Mouse (Mus musculus) kidney, embryonic 14.5 days (tissue): Measurements from ENCODE around the gene Ankrd50. TPM values are rescaled to one million over a fixed set of nuclear protein-coding genes. Genes with fewer than 3 reads are reported as not detected.

Experiments used
- ATAC-seq: fragments of 200-750 bp; cut with Nextera tagmentation; 2 replicates; pipeline ENCODE4 v1.8.0; 2017; ENCODE audit warnings: moderate number of reproducible peaks, mild to moderate bottlenecking, moderate TSS enrichment, moderate library complexity; ENCODE audit not compliant: low FRiP score, low TSS enrichment
- H3K27ac ChIP-seq: fragments of 300-500 bp; sonication (generic); 2 replicates; pipeline ENCODE4 v1.5.1; 2014; ENCODE audit warnings: low read depth, mild to moderate bottlenecking, low read length, moderate library complexity, mixed read lengths
- H3K27me3 ChIP-seq: fragments of 300-500 bp; sonication (generic); 2 replicates; pipeline ENCODE4 v1.6.1; 2014; ENCODE audit warnings: mild to moderate bottlenecking, low read length; ENCODE audit not compliant: control insufficient read depth, insufficient read depth
- H3K36me3 ChIP-seq: fragments of 300-500 bp; sonication (generic); 2 replicates; pipeline ENCODE4 v1.6.1; 2014; ENCODE audit warnings: low read length, mixed read lengths; ENCODE audit not compliant: control insufficient read depth, insufficient read depth
- H3K4me1 ChIP-seq: fragments of 300-500 bp; sonication (generic); 2 replicates; pipeline ENCODE4 v1.6.1; 2014; ENCODE audit warnings: low read length, mixed read lengths; ENCODE audit not compliant: control insufficient read depth, insufficient read depth
- H3K4me2 ChIP-seq: fragments of 300-500 bp; sonication (generic); replicated peaks from 2 replicates; pipeline ENCODE4 v1.6.1; 2014; ENCODE audit warnings: low read depth, mild to moderate bottlenecking, low read length
- H3K4me3 ChIP-seq: fragments of 300-500 bp; sonication (generic); 2 replicates; pipeline ENCODE4 v1.5.1; 2014; ENCODE audit warnings: mild to moderate bottlenecking, low read length
- H3K9ac ChIP-seq: fragments of 300-500 bp; sonication (generic); 2 replicates; pipeline ENCODE4 v1.6.1; 2014; ENCODE audit warnings: low read depth, mild to moderate bottlenecking, low read length, moderate library complexity
- H3K9me3 ChIP-seq: fragments of 300-500 bp; sonication (generic); 2 replicates; pipeline ENCODE4 v1.6.1; 2016; ENCODE audit warnings: low read length; ENCODE audit not compliant: control insufficient read depth
- WGBS: fragments of 180-500 bp; shearing (Covaris S2); extraction: QIAGEN DNeasy Blood & Tissue Kit; methylation state at CpG from one replicate; pipeline ENCODE4 v1.1.7; 2014; 5-methylcytosine and 5-hydroxymethylcytosine counted together
- polyA plus RNA-seq: library from polyadenylated mRNA; unstranded; fragments of >200 nt; fragmentation: Nextera tagmentation; extraction: Ambion mirVana; gene quantifications from 2 replicates; pipeline ENCODE4 v1.2.1, GENCODE M21; 2014

The Ankrd50 gene
- polyA plus RNA-seq, 1 experiment from 2014 or later = 20.6 TPM

- no peaks in the 10 kb centered on the region for H3K9me3 ChIP-seq
- no peak overlapping the region for H3K4me3 ChIP-seq
- WGBS = 33% methylated on average over 11 of the region's 11 CpGs
- H3K36me3 ChIP-seq = no peaks in the 10 kb centered on the region
- H3K4me1 ChIP-seq = no peaks in the 10 kb centered on the region
- H3K27me3 ChIP-seq = no peaks in the 10 kb centered on the region
- H3K9ac ChIP-seq = no peak overlapping the region
- no peak overlapping the region for H3K4me2 ChIP-seq
- H3K27ac ChIP-seq = no peak overlapping the region
- ATAC-seq = no peak
Measured at GRCm38 (mm10) chr3:38433495-38434464, 50.9 kb downstream of the Ankrd50 start.

GRCm38 (mm10) chr3:38431461-38431860 lies 53.2 kb downstream of the Ankrd50 start:
- Histone ChIP-seq H3K27me3 (no peaks in the 10 kb centered on the region), H3K4me1 (no peaks in the 10 kb centered on the region), H3K36me3 (no peaks in the 10 kb centered on the region), H3K9ac (no peak overlapping the region), H3K4me2 (no peak overlapping the region), H3K27ac (no peak overlapping the region), H3K4me3 (no peak overlapping the region), H3K9me3 (no peaks in the 10 kb centered on the region)
- 65% methylated on average over 5 of the region's 5 CpGs for WGBS
- no peak for ATAC-seq

GRCm38 (mm10) chr3:38431042-38431441 lies 53.6 kb downstream of the Ankrd50 start:
- Histone ChIP-seq H3K4me2 (no peak overlapping the region), H3K36me3 (no peaks in the 10 kb centered on the region), H3K9me3 (no peaks in the 10 kb centered on the region), H3K9ac (no peak overlapping the region), H3K27ac (no peak overlapping the region), H3K4me1 (no peaks in the 10 kb centered on the region), H3K4me3 (no peak overlapping the region), H3K27me3 (no peaks in the 10 kb centered on the region)
- ATAC-seq = no peak
- 83% methylated on average over 6 of the region's 6 CpGs for WGBS

GRCm38 (mm10) chr3:38427200-38427599 lies 57.4 kb downstream of the Ankrd50 start:
- Histone ChIP-seq H3K27ac (no peak overlapping the region), H3K36me3 (no peaks in the 10 kb centered on the region), H3K9ac (no peak overlapping the region), H3K9me3 (no peaks in the 10 kb centered on the region), H3K4me1 (no peaks in the 10 kb centered on the region), H3K4me2 (no peak overlapping the region), H3K27me3 (no peaks in the 10 kb centered on the region), H3K4me3 (no peak overlapping the region)
- WGBS = 92% methylated on average over 1 of the region's 1 CpGs
- no peak for ATAC-seq

GRCm38 (mm10) chr3:38423966-38424365 lies 60.7 kb downstream of the Ankrd50 start:
- 68% methylated on average over 4 of the region's 4 CpGs for WGBS
- Histone ChIP-seq H3K27ac (no peak overlapping the region), H3K27me3 (no peaks in the 10 kb centered on the region), H3K9ac (no peak overlapping the region), H3K36me3 (no peaks in the 10 kb centered on the region), H3K4me1 (no peaks in the 10 kb centered on the region), H3K4me3 (no peak overlapping the region), H3K9me3 (no peaks in the 10 kb centered on the region), H3K4me2 (no peak overlapping the region)
- ATAC-seq = no peak

GRCm38 (mm10) chr3:38419896-38420295 lies 64.7 kb downstream of the Ankrd50 start:
- Histone ChIP-seq H3K36me3 (no peaks in the 10 kb centered on the region), H3K9me3 (no peaks in the 10 kb centered on the region), H3K4me2 (no peak overlapping the region), H3K4me1 (no peaks in the 10 kb centered on the region), H3K4me3 (no peak overlapping the region), H3K9ac (no peak overlapping the region), H3K27ac (no peak overlapping the region), H3K27me3 (no peaks in the 10 kb centered on the region)
- no peak for ATAC-seq
- WGBS = 89% methylated on average over 3 of the region's 3 CpGs

GRCm38 (mm10) chr3:38415292-38415930 lies 69.2 kb downstream of the Ankrd50 start:
- Histone ChIP-seq H3K4me3 (no peak overlapping the region), H3K9ac (no peak overlapping the region), H3K36me3 (no peaks in the 10 kb centered on the region), H3K9me3 (no peaks in the 10 kb centered on the region), H3K27ac (no peak overlapping the region), H3K4me2 (no peak overlapping the region), H3K4me1 (no peaks in the 10 kb centered on the region), H3K27me3 (no peaks in the 10 kb centered on the region)
- WGBS = 62% methylated on average over 3 of the region's 3 CpGs
- peak; percentile 75; the same call in 1 of the 2 replicates for ATAC-seq
